Mouse (Mus musculus) spleen, adult 2 months (tissue): ENCODE results near the gene Art3. TPM values are rescaled to one million over a fixed set of nuclear protein-coding genes. Genes with fewer than 3 reads are reported as not detected.
A peak's percentile ranks its signal among the peaks of the same experiment; 100 is the strongest.

Source experiments
- DNase-seq, 2 experiments: peaks; one replicate each; pipeline versions ENCODE4 v3.0.0 to v3.0.0-alpha.2; 2012 to 2021; ENCODE audit warnings: low spot score in 2 of 2, low read depth in 1 of 2
- H3K27ac ChIP-seq: fragments of 200-500 bp; 2 replicates; pipeline ENCODE4 v1.5.1; 2012; ENCODE audit warnings: low read length, inconsistent platforms; ENCODE audit not compliant: insufficient read depth
- H3K27me3 ChIP-seq: fragments of 200-500 bp; 2 replicates; pipeline ENCODE4 v1.6.1; 2012; ENCODE audit warnings: mild to moderate bottlenecking, moderate library complexity, low read length, inconsistent platforms; ENCODE audit not compliant: control insufficient read depth, insufficient read depth
- H3K36me3 ChIP-seq: fragments of 200-500 bp; 2 replicates; pipeline ENCODE4 v1.6.1; 2012; ENCODE audit warnings: mild to moderate bottlenecking, low read length, inconsistent platforms; ENCODE audit not compliant: control insufficient read depth, insufficient read depth
- H3K4me1 ChIP-seq: fragments of 200-500 bp; 2 replicates; pipeline ENCODE4 v1.6.1; 2011; ENCODE audit warnings: inconsistent platforms; ENCODE audit not compliant: control insufficient read depth, insufficient read depth, insufficient read length
- H3K4me3 ChIP-seq: fragments of 200-500 bp; 2 replicates; pipeline ENCODE4 v1.5.1; 2011; ENCODE audit warnings: mild to moderate bottlenecking, inconsistent platforms; ENCODE audit not compliant: insufficient read depth, insufficient read length; ENCODE audit errors: extremely low read depth
- CTCF ChIP-seq: fragments of 200-500 bp; IDR thresholded peaks from 2 replicates; pipeline ENCODE4 v1.5.1; 2011; ENCODE audit warnings: mild to moderate bottlenecking, inconsistent platforms; ENCODE audit not compliant: insufficient read depth, insufficient read length, insufficient replicate concordance; ENCODE audit errors: extremely low read depth
- POLR2A ChIP-seq: fragments of 200-500 bp; IDR thresholded peaks from 2 replicates; pipeline ENCODE4 v1.6.1; 2011; ENCODE audit warnings: low read depth, low read length, inconsistent platforms
- WGBS: fragments of 180-500 bp; shearing (Covaris S2); methylation state at CpG from one replicate; pipeline ENCODE4 v1.1.7; 2018; 5-methylcytosine and 5-hydroxymethylcytosine counted together
- polyA plus RNA-seq: library from polyadenylated mRNA; depleted of rRNA; stranded (reverse); fragments of >200 nt; gene quantifications from 2 replicates; pipeline ENCODE4 v1.2.3, GENCODE M21; 2012

Gene Art3
- polyA plus RNA-seq, 1 experiment: 2.4 TPM

- Histone ChIP-seq H3K36me3 (no peaks in the 10 kb centered on the region), H3K27ac (no peak overlapping the region), H3K4me3 (no peak overlapping the region), H3K27me3 (no peaks in the 10 kb centered on the region), H3K4me1 (no peaks in the 10 kb centered on the region)
- DNase-seq: no peak
- no peak for TF ChIP-seq POLR2A
- no peak for TF ChIP-seq CTCF
- WGBS: 84% methylated on average over 11 of the region's 11 CpGs
These were observed 55.8 kb downstream of the Art3 start for GRCm38 (mm10) chr5:92387433-92387832.

- TF ChIP-seq CTCF (no peak), POLR2A (no peak)
- Histone ChIP-seq H3K27ac (no peak overlapping the region), H3K4me3 (no peak overlapping the region), H3K4me1 (no peaks in the 10 kb centered on the region), H3K36me3 (no peaks in the 10 kb centered on the region), H3K27me3 (no peaks in the 10 kb centered on the region)
- DNase-seq: no peak
- 77% methylated on average over 2 of the region's 2 CpGs for WGBS
These were observed 58.4 kb downstream of the Art3 start for GRCm38 (mm10) chr5:92389977-92390376.

- 81% methylated on average over 8 of the region's 8 CpGs for WGBS
- no peaks in the 10 kb centered on the region for H3K27me3 ChIP-seq
- DNase-seq: no peak
These were observed 59.0 kb downstream of the Art3 start for GRCm38 (mm10) chr5:92390615-92391014.

GRCm38 (mm10) chr5:92392542-92392941, 60.9 kb downstream of the Art3 start:
- TF ChIP-seq CTCF (no peak), POLR2A (no peak)
- Histone ChIP-seq H3K4me1 (no peaks in the 10 kb centered on the region), H3K4me3 (peak overlapping the region; percentile 44), H3K27ac (no peak overlapping the region), H3K27me3 (no peaks in the 10 kb centered on the region), H3K36me3 (no peaks in the 10 kb centered on the region)
- DNase-seq: no peak
- 53% methylated on average over 18 of the region's 18 CpGs for WGBS

More at GRCm38 (mm10) chr5:92390615-92391014, 59.0 kb downstream of the Art3 start:
- Histone ChIP-seq H3K27ac (no peak overlapping the region), H3K36me3 (no peaks in the 10 kb centered on the region), H3K4me1 (no peaks in the 10 kb centered on the region), H3K4me3 (no peak overlapping the region)
- TF ChIP-seq POLR2A (no peak), CTCF (no peak)

- no peaks in the 10 kb centered on the region for H3K36me3 ChIP-seq
- no peak overlapping the region for H3K27ac ChIP-seq
- no peak for DNase-seq
- no peak overlapping the region for H3K4me3 ChIP-seq
- no peaks in the 10 kb centered on the region for H3K27me3 ChIP-seq
- 20% methylated on average over 10 of the region's 10 CpGs for WGBS
- no peak for TF ChIP-seq CTCF
- no peak for TF ChIP-seq POLR2A
- no peaks in the 10 kb centered on the region for H3K4me1 ChIP-seq
These were observed 62.2 kb downstream of the Art3 start for GRCm38 (mm10) chr5:92393863-92394262.

GRCm38 (mm10) chr5:92395764-92396163, 64.1 kb downstream of the Art3 start:
- Histone ChIP-seq H3K4me3 (no peak overlapping the region), H3K4me1 (no peaks in the 10 kb centered on the region), H3K36me3 (no peaks in the 10 kb centered on the region), H3K27ac (no peak overlapping the region), H3K27me3 (no peaks in the 10 kb centered on the region)
- no peak for DNase-seq
- TF ChIP-seq POLR2A (no peak), CTCF (no peak)
- 81% methylated on average over 3 of the region's 3 CpGs for WGBS

- no peak overlapping the region for H3K27ac ChIP-seq
- H3K27me3 ChIP-seq: no peaks in the 10 kb centered on the region
- no peaks in the 10 kb centered on the region for H3K4me1 ChIP-seq
- WGBS: 82% methylated on average over 6 of the region's 6 CpGs
- TF ChIP-seq CTCF (no peak), POLR2A (no peak)
- H3K4me3 ChIP-seq: no peak overlapping the region
- no peak for DNase-seq
- no peaks in the 10 kb centered on the region for H3K36me3 ChIP-seq
These were observed 64.8 kb downstream of the Art3 start for GRCm38 (mm10) chr5:92396476-92396875.
